Mouse (Mus musculus): ENCODE data around the gene Pgm5. TPM values are rescaled to one million over a fixed set of nuclear protein-coding genes. Genes with fewer than 3 reads are reported as not detected.
"Not testable (repeated sequence)": the region's sequence is repeated elsewhere in the genome, so short reads cannot be mapped to it uniquely, and the experiment has no call there.

Pgm5 gene
- total RNA-seq, 2 experiments from 2014 or later, result 3.1 to 4.3 TPM

- peak in 1 of 2 experiments; percentile 34 for DNase-seq (ENCODE audit: extremely low spot score in 1 of 2, low spot score in 2 of 2)
- intact Hi-C loops (cut with DNase I), result no loop called here
Measured at GRCm38 (mm10) chr19:24730661-24731060, 131.0 kb downstream of the Pgm5 start.

- intact Hi-C loops (cut with DNase I), result no loop called here
- no peak for DNase-seq (ENCODE audit: extremely low spot score in 1 of 2, low spot score in 2 of 2)
Measured at GRCm38 (mm10) chr19:24724362-24724761, 137.3 kb downstream of the Pgm5 start.

GRCm38 (mm10) chr19:24720448-24720847 lies 141.2 kb downstream of the Pgm5 start:
- intact Hi-C loops (cut with DNase I), result no loop called here
- no peak for DNase-seq (ENCODE audit: extremely low spot score in 1 of 2, low spot score in 2 of 2)

- intact Hi-C loops (cut with DNase I), result no loop called here
Measured at GRCm38 (mm10) chr19:24719504-24719903, 142.2 kb downstream of the Pgm5 start.

GRCm38 (mm10) chr19:24718021-24718420 lies 143.6 kb downstream of the Pgm5 start:
- DNase-seq (ENCODE audit: extremely low spot score in 1 of 2, low spot score in 2 of 2), result no peak
- intact Hi-C loops (cut with DNase I), result no loop called here

More at GRCm38 (mm10) chr19:24719504-24719903, 142.2 kb downstream of the Pgm5 start:
- no peak for DNase-seq (ENCODE audit: extremely low spot score in 1 of 2, low spot score in 2 of 2)

GRCm38 (mm10) chr19:24716303-24717097 lies 145.2 kb downstream of the Pgm5 start:
- peak; percentile 27 to 40 for DNase-seq (ENCODE audit: extremely low spot score in 1 of 2, low spot score in 2 of 2)

GRCm38 (mm10) chr19:24708032-24708431 lies 153.6 kb downstream of the Pgm5 start:
- intact Hi-C loops (cut with DNase I), result no loop called here
- no peak for DNase-seq (ENCODE audit: extremely low spot score in 1 of 2, low spot score in 2 of 2)

More at GRCm38 (mm10) chr19:24716303-24717097, 145.2 kb downstream of the Pgm5 start:
- intact Hi-C loops (cut with DNase I), result no loop called here

GRCm38 (mm10) chr19:24707071-24707906 lies 154.4 kb downstream of the Pgm5 start:
- intact Hi-C loops (cut with DNase I), result no loop called here
- no peak for DNase-seq (ENCODE audit: extremely low spot score in 1 of 2, low spot score in 2 of 2)

- intact Hi-C loops (cut with DNase I), result no loop called here
- peak in 1 of 2 experiments; percentile 28 for DNase-seq (ENCODE audit: extremely low spot score in 1 of 2, low spot score in 2 of 2)
Measured at GRCm38 (mm10) chr19:24705395-24705794, 156.3 kb downstream of the Pgm5 start.

- intact Hi-C loops (cut with DNase I), result no loop called here
- peak in 1 of 2 experiments; percentile 16 for DNase-seq (ENCODE audit: extremely low spot score in 1 of 2, low spot score in 2 of 2)
Measured at GRCm38 (mm10) chr19:24704326-24704725, 157.3 kb downstream of the Pgm5 start.

GRCm38 (mm10) chr19:24703680-24704079 lies 158.0 kb downstream of the Pgm5 start:
- intact Hi-C loops (cut with DNase I), result no loop called here

GRCm38 (mm10) chr19:24703168-24703567 lies 158.5 kb downstream of the Pgm5 start:
- DNase-seq (ENCODE audit: extremely low spot score in 1 of 2, low spot score in 2 of 2); intact Hi-C loops (cut with DNase I): not testable (repeated sequence)

More at GRCm38 (mm10) chr19:24703680-24704079, 158.0 kb downstream of the Pgm5 start:
- no peak for DNase-seq (ENCODE audit: extremely low spot score in 1 of 2, low spot score in 2 of 2)

- intact Hi-C loops (cut with DNase I), result loop anchor here (2.0 kb wide), 1 partner anchor 169 kb away; no protein-coding TSS in a partner anchor
- DNase-seq (ENCODE audit: extremely low spot score in 1 of 2, low spot score in 2 of 2), result peak in 1 of 2 experiments; percentile 36
Measured at GRCm38 (mm10) chr19:24701716-24702115, 159.9 kb downstream of the Pgm5 start.

- intact Hi-C loops (cut with DNase I), result loop anchor here (2.0 kb wide), 1 partner anchor 170 kb away; no protein-coding TSS in a partner anchor
- no peak for DNase-seq (ENCODE audit: extremely low spot score in 1 of 2, low spot score in 2 of 2)
Measured at GRCm38 (mm10) chr19:24700664-24701063, 161.0 kb downstream of the Pgm5 start.

- no peak for DNase-seq (ENCODE audit: extremely low spot score in 1 of 2, low spot score in 2 of 2)
- intact Hi-C loops (cut with DNase I), result loop anchor here (2.0 kb wide), 1 partner anchor 171 kb away; no protein-coding TSS in a partner anchor
Measured at GRCm38 (mm10) chr19:24699910-24700309, 161.7 kb downstream of the Pgm5 start.

- DNase-seq (ENCODE audit: extremely low spot score in 1 of 2, low spot score in 2 of 2), result no peak
- intact Hi-C loops (cut with DNase I), result no loop called here
Measured at GRCm38 (mm10) chr19:24699196-24699595, 162.5 kb downstream of the Pgm5 start.

GRCm38 (mm10) chr19:24698651-24699050 lies 163.0 kb downstream of the Pgm5 start:
- DNase-seq (ENCODE audit: extremely low spot score in 1 of 2, low spot score in 2 of 2), result no peak
- intact Hi-C loops (cut with DNase I), result no loop called here

- intact Hi-C loops (cut with DNase I), result no loop called here
- no peak for DNase-seq (ENCODE audit: extremely low spot score in 1 of 2, low spot score in 2 of 2)
Measured at GRCm38 (mm10) chr19:24697946-24698345, 163.7 kb downstream of the Pgm5 start.

- DNase-seq (ENCODE audit: extremely low spot score in 1 of 2, low spot score in 2 of 2), result no peak
- intact Hi-C loops (cut with DNase I), result no loop called here
Measured at GRCm38 (mm10) chr19:24692691-24693090, 169.0 kb downstream of the Pgm5 start.
